Mouse (Mus musculus): ENCODE measurements at regions not wholly inside any gene's neighbourhood (a gene's known extent, or its start where the extent isn't known, plus 50 kb on each side); places are given as distances from the start of the nearest gene placed in this dataset.

DNA sequence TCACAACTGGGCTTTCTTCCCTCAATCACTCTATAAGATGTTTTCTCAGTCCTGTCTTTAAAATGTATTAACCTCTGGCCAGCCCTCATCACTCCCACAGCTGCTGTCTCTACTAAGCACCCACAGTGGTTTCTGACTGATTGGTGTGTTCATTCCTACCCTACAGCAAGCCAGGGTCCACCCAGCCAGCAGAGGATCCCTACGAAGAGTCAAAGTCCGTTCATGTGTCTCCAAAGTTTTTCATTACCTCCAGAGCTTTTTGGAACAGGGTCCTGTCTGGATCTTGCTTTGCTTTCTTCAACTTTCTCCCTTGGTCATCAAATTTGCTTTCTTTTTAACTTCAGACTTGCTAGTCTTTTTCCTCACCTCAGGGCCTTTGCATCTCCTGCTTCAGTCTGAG lies 69.3 kb upstream of the 4933415F23Rik start:
- Histone ChIP-seq H3K27ac (ENCODE audit: insufficient read depth, low read depth, low read length) (peak overlapping the region; percentile 69), H3K27me3 (replicated peaks; ENCODE audit: control insufficient read depth, insufficient read depth, low read length) (no peaks in the 10 kb centered on the region), H3K4me1 (ENCODE audit: control insufficient read depth, insufficient read depth, low read length) (peaks cover 14% of the 10 kb centered on the region), H3K4me3 (ENCODE audit: insufficient read depth, low read depth, low read length) (no peak overlapping the region), H3K36me3 (ENCODE audit: control insufficient read depth, insufficient read depth, low read length) (no peaks in the 10 kb centered on the region)
- WGBS: 79% methylated on average over 2 of the region's 2 CpGs
- TF ChIP-seq CTCF (conservative IDR thresholded peaks at IDR 0.05; ENCODE audit: insufficient read depth, insufficient read length, low read depth, low read length) (no peak), POLR2A (IDR thresholded peaks at IDR 0.05; ENCODE audit: low read depth, low read length) (no peak)
- DNase-seq: peak; percentile 68

GRCm38 (mm10) chr1:23170711-23171110 lies 68.7 kb upstream of the 4933415F23Rik start:
- no peaks in the 10 kb centered on the region for H3K27me3 ChIP-seq (replicated peaks; ENCODE audit: control insufficient read depth, insufficient read depth, low read length)
- H3K4me1 ChIP-seq (ENCODE audit: control insufficient read depth, insufficient read depth, low read length): peaks cover 14% of the 10 kb centered on the region
- DNase-seq: peak; percentile 22
- no peak for TF ChIP-seq CTCF (conservative IDR thresholded peaks at IDR 0.05; ENCODE audit: insufficient read depth, insufficient read length, low read depth, low read length)
- TF ChIP-seq POLR2A (IDR thresholded peaks at IDR 0.05; ENCODE audit: low read depth, low read length): no peak
- H3K27ac ChIP-seq (ENCODE audit: insufficient read depth, low read depth, low read length): no peak overlapping the region
- no peaks in the 10 kb centered on the region for H3K36me3 ChIP-seq (ENCODE audit: control insufficient read depth, insufficient read depth, low read length)
- WGBS: 65% methylated on average over 2 of the region's 2 CpGs
- H3K4me3 ChIP-seq (ENCODE audit: insufficient read depth, low read depth, low read length): no peak overlapping the region

DNA sequence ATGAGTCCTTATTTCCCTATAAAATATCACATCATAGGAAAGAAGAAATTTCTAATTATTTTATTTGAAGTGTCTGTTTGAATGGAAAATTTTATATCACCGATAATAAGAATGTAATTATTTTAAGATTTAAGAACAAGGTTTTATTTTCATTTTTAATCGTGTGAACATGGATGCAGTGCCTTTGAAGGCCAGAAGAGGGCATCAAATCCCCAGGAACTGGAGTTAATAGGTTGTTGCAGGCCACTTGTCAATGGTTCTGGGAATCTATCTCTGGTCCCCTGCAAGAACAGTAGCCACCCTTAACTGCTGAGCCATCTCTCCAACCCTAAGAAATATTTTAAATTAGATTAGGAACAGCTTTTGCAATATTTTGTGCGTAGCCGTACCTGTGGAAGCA lies 66.5 kb upstream of the 4933415F23Rik start:
- H3K27ac ChIP-seq (ENCODE audit: insufficient read depth, low read depth, low read length): no peak overlapping the region
- no peak for DNase-seq
- no peak overlapping the region for H3K4me3 ChIP-seq (ENCODE audit: insufficient read depth, low read depth, low read length)
- 95% methylated on average over 4 of the region's 4 CpGs for WGBS
- no peaks in the 10 kb centered on the region for H3K27me3 ChIP-seq (replicated peaks; ENCODE audit: control insufficient read depth, insufficient read depth, low read length)
- TF ChIP-seq POLR2A (IDR thresholded peaks at IDR 0.05; ENCODE audit: low read depth, low read length) (no peak), CTCF (conservative IDR thresholded peaks at IDR 0.05; ENCODE audit: insufficient read depth, insufficient read length, low read depth, low read length) (peak; percentile 41)
- peaks cover 7% of the 10 kb centered on the region for H3K4me1 ChIP-seq (ENCODE audit: control insufficient read depth, insufficient read depth, low read length)
- no peaks in the 10 kb centered on the region for H3K36me3 ChIP-seq (ENCODE audit: control insufficient read depth, insufficient read depth, low read length)

DNA sequence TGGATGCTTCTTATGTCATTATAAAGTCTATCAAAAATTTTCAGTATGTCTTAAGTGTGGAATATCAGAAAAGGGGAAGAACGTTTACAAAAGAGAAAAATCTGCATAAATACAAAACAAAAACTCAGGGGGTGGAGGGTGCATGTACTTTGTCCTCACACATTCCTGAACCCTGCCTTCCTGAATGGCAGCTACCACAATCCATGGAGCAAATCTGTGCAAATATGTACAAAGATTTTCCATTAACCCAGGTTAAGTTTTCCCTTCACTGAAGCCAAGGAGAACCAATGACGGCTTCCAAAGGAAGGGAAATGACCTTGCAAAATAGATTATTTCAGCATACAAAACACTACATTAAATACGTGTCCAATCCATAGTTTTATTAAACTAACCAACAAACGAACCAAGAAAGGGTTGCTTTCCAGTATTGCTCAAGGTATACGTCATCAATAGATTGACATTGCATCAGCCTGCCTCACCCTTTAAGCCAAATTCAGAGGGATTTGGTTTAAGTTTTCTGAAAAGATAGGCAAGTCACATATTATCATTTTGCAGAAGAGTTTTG lies 61.4 kb upstream of the 4933415F23Rik start:
- Histone ChIP-seq H3K4me3 (ENCODE audit: insufficient read depth, low read depth, low read length) (no peak overlapping the region), H3K27ac (ENCODE audit: insufficient read depth, low read depth, low read length) (peak overlapping the region; percentile 15), H3K36me3 (ENCODE audit: control insufficient read depth, insufficient read depth, low read length) (no peaks in the 10 kb centered on the region), H3K4me1 (ENCODE audit: control insufficient read depth, insufficient read depth, low read length) (no peaks in the 10 kb centered on the region), H3K27me3 (replicated peaks; ENCODE audit: control insufficient read depth, insufficient read depth, low read length) (no peaks in the 10 kb centered on the region)
- DNase-seq: peak; percentile 84
- TF ChIP-seq POLR2A (IDR thresholded peaks at IDR 0.05; ENCODE audit: low read depth, low read length): no peak
- TF ChIP-seq CTCF (conservative IDR thresholded peaks at IDR 0.05; ENCODE audit: insufficient read depth, insufficient read length, low read depth, low read length): no peak
- WGBS: 48% methylated on average over 5 of the region's 5 CpGs

- no peak overlapping the region for H3K4me3 ChIP-seq (ENCODE audit: insufficient read depth, low read depth, low read length)
- 78% methylated on average over 6 of the region's 6 CpGs for WGBS
- DNase-seq: peak; percentile 26
- H3K4me1 ChIP-seq (ENCODE audit: control insufficient read depth, insufficient read depth, low read length): no peaks in the 10 kb centered on the region
- H3K27ac ChIP-seq (ENCODE audit: insufficient read depth, low read depth, low read length): no peak overlapping the region
- H3K36me3 ChIP-seq (ENCODE audit: control insufficient read depth, insufficient read depth, low read length): no peaks in the 10 kb centered on the region
- no peaks in the 10 kb centered on the region for H3K27me3 ChIP-seq (replicated peaks; ENCODE audit: control insufficient read depth, insufficient read depth, low read length)
- TF ChIP-seq CTCF (conservative IDR thresholded peaks at IDR 0.05; ENCODE audit: insufficient read depth, insufficient read length, low read depth, low read length): no peak
Observed at GRCm38 (mm10) chr1:23162766-23163165, 60.7 kb upstream of the 4933415F23Rik start.

Measured in kidney, adult 2 months (tissue).